Comparison of ENCODE assay signal across 22 mouse cellular contexts in genomic region chr17:29323625-29324024, GRCm38 (mm10).
"Had no signal": no experiment of that assay in that cellular context is flagged by ENCODE, and none has a peak within 500 bp of the region (broad histone marks: within the 10 kb centered on the region; RNA-seq: fewer than 3 reads in every experiment).

No protein-coding gene starts in this region.

- H3K4me3 ChIP-seq: layer of hippocampus, adult 2 months; limb, embryonic 10.5 days; limb, embryonic 13.5 days; liver, embryonic 13.5 days; megakaryocyte, embryonic 14.5 days; midbrain, embryonic 13.5 days; myocyte had no signal

- DNase-seq: kidney, adult 9 months; kidney, postnatal 25 days; layer of hippocampus, adult 9-11 months; liver; liver, embryonic 13.5 days; lung, embryonic 14.5 days; right cerebral cortex, adult 18-20 months; right cerebral cortex, postnatal 14 days; right cerebral cortex, postnatal 4 days; thymus, adult 2 months; thymus, postnatal 14 days had no signal

- H3K27ac ChIP-seq: kidney, postnatal 0 days; layer of hippocampus, adult 2 months; limb, embryonic 10.5 days; limb, embryonic 13.5 days; liver, embryonic 13.5 days; macrophage; midbrain, embryonic 10.5 days; midbrain, embryonic 13.5 days; stomach, postnatal 0 days had no signal

- ATAC-seq: midbrain, embryonic 13.5 days; midbrain, embryonic 16.5 days had no signal

- H3K36me3 ChIP-seq: limb, embryonic 10.5 days; limb, embryonic 13.5 days; liver, embryonic 13.5 days; midbrain, embryonic 10.5 days; midbrain, embryonic 13.5 days had no signal

- H3K9me3 ChIP-seq: limb, embryonic 10.5 days; limb, embryonic 13.5 days; liver, embryonic 13.5 days; midbrain, embryonic 10.5 days; midbrain, embryonic 13.5 days had no signal
